Mouse (Mus musculus): ENCODE data around the gene Zmiz1.

Zmiz1 gene

DNA sequence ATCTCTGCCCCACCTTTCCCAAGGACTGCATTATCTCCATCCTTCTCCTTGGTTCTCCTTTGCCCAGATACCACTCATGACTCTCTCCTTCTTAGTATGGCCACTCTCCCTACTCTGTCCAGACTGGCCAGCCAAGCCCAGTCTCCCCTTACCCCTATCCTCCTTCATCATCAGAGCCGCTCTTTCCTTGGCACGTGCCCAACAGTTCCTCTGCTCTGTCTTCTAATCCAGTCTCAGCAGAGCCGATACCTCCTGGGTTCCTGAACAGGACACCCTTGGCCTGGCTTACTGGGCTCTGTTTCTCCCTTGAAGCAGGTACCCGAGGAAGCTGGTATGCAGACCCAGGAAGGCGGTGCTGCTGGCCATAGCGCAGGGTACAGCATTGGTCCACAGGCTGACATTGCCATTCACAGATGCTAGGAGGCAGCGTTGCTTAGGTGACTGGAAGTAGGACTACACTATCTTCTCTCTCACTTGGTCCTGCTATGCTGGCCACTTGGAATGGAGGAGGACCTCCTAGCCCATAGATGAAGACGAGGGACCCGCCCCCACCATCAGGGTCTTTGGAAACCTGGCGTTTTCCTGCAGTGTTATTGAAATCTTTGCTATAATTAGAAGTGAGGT, 80.6 kb downstream of the Zmiz1 start:
- DNase-seq, result no peak

DNA sequence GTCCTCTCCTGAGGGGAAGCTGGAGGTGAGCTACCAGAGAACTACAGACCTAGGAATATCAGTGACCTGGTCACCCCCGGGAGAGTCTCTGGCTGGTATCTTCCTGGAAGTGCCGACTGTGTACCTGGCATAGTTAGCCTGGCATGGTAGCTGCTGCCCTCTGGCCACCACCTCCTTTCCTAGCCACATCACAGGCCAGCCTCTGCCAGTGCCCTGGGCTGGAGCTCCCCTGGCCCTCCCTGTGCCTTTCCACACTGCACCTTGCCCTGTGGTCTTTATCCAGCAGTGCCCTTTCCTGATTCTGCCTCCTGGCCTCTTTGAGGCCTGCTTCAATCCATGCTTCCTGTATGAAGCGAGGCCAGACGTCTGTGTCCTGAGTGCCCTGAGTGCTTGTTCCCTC, 81.2 kb downstream of the Zmiz1 start:
- no peak for DNase-seq

DNA sequence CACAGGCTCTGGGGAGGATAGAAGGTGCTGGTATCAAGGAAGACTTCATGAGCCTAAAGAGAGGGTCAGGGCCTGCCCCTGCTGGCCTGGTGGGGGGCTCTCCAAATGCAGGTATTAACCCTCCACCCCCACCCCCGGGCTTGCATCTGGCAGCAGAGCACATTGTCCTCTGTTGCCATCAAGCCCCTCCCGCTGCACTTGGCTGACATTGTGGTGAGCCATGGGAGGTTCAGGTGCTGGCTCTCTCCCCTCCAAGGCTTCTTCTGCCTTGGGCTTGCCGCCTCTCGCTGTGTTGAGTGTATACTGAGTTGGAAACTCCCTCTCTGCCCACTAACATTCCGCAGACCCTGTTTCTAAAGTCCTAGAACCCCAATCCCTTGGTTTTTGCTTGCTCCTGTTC, 82.2 kb downstream of the Zmiz1 start:
- DNase-seq, result no peak

DNA sequence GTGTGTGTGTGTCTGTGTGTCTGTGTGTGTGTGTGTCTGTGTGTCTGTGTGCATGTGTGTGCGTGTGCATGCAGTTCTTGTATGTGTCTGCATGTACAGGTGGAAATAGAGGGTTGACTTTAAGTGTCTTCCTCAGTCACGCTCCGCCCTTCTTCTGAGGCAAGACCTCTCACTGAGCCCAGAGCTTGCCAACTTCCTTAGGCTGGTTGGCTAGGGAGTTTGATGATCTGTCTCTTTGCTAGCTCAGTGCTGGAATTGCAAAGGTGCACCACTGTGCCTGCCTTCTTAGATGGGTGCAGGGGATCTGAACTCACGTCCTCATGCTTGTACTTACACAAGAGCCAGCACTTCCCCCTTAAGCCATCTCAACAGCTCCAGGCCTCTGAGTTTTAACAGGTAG, 84.1 kb downstream of the Zmiz1 start:
- DNase-seq, result no peak

DNA sequence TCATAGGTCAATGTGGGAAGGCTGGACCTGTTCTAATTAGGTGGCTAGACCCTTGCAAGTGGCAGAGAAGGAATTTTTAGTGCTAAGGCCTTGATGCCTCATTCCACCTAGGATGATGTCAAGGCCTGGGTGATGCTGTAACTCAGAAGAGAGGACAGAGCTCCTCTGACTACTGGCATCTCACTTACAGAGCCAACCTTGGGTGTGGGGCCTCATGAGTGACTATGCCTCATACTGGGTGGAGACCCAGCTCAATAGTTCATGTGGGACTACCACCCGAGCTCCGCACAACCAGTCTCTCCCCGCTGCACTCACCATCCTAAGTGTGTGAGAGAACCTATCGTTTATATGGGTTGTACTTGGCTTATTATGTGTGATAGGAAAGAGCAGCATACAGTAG, 84.9 kb downstream of the Zmiz1 start:
- DNase-seq, result no peak

DNA sequence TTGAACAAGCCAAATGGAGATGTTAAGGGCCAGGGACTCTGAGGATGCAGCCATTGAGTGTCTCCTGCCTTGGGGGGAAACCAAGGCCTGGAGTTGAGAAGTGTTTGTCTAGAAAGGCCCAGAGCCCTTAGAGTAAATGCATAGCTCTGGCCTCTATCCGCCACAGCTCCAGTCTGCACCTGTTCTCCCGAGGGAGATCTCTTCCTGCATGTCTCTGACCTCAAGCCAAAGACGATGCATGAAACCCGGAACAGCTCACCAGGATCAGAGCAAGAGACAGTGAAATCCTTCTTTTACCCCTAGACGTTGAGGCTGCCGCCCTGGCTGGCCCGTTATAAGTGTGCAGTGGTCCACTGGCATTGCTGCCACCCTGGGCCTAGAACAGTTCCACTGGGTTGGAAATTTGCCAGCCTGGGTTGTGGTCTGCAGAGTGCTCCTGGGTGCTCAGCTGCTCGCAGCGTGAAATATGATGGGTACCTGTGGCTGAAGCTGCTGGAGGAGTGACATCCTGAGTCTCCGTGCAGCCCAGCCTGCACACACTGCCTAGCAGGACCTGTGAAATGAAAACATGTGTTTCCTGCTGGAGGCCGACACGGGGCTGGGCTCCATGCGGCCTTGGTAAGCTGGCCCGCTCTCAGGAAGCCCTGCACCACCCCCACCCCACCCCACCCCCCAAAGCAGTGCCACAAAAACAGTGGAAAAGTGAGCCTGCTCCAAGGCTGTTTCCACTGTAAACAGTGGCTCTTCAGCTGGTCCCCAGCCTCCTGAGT, 88.1 kb downstream of the Zmiz1 start:
- DNase-seq, result no peak

DNA sequence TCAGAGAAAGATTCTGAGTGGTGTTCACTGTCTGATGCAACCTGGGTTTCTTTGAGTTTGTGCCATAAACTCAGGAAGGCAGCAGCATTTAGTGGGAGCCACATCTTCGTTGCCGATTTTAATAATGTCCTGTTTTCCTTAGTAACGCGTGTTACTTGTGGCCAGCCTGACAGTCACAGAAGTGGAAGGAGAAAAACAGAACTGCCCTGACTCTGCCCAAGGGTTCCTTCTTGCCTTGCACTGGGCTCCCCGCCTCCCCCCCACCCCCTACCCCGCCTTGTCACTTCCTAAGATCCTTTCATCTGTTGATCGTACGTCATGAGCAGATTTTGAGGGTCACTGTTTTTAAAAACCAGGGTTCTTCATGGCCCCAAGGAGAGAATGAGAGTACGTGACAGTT, 88.9 kb downstream of the Zmiz1 start:
- no peak for DNase-seq

DNA sequence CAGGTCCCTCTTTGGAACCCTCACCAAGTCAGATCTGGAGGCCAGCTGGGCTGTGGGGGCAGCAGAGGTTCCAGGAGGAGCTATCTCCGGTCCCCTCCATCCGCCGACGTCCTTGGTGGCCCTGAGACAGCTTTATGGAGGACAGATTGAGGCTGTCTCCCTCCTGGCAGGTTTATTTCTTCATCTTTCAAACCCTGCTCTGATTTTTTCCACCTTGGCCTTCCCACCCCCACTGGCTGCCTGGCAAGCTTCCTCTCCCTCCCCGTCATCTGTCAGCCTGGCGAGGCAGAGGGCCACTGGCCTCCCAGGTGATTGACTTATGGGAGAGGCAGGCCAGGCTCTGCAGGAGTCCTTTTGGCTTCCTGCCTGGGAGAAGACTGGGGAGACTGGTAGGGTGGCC, 89.7 kb downstream of the Zmiz1 start:
- no peak for DNase-seq

DNA sequence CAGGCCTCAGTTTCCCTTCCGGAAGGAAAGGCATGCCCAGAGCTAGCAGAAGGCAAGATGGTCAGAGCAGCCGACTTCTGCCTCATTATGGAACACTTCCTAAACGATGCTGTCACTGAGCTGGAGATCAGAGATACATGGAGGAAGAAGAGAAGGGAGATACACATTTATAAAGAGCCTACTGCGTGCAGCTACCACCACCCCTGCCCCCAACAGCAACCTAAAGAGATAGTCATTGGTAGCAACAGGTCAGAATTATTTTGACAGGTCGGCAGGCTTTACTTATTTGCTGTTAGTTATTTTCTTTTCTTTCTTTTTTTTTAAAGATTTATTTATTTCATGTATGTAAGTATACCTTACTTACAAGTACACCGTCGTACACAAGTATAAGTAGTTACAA, 90.1 kb downstream of the Zmiz1 start:
- DNase-seq, result no peak

DNA sequence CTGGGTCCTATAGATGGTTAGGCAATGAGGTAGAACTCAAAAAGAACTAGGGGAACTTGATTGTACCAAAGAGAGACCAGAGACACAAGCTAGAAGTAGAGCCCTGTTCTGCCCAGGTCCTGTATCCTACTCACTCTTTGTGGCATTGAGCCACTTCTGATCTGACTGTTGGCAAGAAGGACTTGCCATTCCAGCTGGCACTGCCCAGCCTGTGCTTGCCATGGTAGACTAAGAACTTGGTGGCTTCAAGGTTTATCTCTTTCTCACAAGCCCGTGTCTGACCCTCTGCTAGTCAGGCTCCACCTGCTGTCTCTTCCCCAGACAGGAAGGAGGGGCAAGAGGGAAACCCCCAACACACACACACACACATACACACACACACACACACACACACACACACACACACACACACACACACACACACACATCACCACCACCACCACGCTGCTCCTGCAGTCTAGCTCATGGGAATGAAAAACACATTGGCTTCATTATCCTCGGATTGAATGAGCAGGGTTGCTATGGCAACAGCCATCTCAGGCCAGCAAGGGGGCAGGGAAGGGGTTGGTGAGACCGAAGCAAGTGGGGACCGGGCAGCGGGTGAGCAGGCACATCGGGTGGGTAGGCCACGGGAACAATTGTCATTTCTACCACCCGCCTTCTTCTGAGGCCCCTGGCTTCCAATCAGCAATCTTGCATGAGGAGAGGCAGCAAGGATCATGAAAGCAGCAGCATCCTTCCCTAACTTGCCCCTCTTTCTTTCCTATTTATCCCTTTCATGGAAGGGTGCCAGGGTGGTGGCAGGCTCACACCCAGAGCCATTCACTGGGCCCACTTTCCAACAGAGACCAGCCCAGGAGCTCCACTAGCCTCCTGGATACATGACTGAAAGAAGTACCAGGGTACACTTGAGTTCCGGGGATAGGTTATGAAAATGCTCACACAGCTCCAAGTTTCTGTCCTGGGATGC, 91.2 kb downstream of the Zmiz1 start:
- DNase-seq, result peak; percentile 74

DNA sequence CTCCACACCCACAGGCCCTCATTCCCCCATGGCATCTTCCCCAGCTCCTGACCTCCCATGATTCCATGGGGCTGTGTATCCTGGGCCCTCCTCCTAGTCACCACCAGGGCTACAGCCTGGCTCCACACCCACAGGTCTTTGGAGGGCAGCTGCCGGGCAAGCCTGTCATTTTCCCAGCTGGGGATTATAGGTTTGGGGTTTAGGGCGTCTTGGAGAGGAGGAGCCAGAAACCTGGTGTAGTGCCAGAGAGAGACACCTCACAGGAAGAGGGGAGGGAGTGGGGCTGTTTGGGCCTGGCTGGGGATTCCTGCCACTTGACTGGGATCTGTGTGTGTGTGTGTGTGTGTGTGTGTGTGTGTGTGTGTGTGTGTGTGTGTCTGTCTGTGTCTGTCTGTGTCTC, 92.7 kb downstream of the Zmiz1 start:
- DNase-seq, result no peak

DNA sequence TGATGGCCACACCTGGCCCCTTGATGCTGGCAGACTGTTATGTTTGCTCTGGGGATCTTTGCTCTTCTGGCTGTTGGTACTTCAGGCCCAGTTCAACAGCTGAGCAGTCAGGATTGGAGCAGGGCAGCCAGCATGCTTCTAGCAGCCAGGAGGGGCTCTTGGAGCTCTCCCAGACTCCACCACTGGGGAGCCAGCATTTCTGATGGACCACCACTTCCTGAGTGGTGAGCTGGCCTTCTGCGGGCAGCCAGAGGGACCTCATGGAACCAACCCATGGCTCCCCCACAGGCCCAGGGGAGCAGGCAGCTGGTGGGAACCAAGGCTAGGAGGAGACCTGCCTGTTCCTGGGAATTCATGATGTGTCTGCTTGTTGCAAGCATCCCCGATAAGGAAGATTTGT, 94.4 kb downstream of the Zmiz1 start:
- no peak for DNase-seq

DNA sequence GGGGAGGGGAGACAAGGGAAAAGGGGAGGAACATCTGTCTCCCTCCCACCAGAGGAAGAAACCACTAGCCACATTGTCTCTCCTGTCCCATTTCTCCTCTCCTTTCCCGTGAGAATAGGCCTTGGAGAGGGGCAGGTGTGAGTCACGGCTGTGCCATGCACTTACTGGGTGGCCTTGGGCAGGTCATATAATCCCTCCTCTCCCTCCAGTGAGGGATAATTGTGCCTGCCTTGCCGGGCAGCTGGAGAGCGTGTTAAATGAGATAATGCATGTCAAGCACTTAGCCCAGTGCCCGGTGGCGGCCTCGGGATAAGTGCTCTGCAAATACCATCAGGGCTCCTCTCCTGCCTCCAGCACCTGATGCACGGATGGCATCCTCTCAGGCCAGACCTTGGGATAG, 95.8 kb downstream of the Zmiz1 start:
- no peak for DNase-seq

DNA sequence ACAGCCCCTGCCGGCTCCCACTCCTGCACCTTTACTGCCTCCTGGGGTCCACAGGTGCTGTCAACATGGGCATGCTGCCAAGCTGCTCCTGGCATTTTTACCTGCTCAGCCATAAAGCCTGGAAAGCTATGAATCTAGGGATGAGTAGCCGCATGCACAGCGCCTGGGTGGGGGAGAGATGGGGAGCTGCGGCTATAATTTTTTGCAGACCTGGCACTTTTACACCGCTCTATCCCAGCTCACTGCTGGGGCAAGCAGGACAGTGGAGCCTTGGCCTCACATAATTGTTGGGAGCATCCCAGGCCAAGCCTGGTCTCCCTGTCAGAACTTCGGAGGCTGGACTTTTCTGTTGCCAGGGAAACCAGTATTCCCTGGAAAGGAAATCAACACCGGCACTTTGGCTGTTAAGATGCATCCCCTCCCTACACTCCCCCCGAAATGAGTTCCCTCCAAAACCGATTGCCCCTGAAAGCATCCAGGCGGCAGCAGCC, 96.4 kb downstream of the Zmiz1 start:
- DNase-seq, result no peak

DNA sequence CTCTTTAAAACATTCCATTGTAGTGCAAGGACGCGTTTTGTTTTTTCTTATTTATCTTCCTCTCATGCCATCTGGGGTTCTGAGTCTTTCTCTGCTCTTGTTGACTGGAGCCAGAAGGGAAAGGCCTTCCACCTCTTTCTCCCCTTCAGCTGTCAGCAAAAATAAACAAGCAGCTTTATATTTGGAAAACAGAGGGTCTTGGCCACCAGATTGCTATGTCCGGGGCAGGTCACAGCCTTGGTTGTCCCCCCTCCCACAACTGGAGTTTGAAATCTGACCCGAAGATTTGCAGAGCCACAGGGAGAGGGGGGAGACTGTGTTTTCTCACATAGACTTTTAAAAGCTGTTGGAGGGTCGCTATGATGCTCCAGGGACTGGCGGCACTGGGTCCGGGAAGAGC, 96.9 kb downstream of the Zmiz1 start:
- DNase-seq, result no peak

DNA sequence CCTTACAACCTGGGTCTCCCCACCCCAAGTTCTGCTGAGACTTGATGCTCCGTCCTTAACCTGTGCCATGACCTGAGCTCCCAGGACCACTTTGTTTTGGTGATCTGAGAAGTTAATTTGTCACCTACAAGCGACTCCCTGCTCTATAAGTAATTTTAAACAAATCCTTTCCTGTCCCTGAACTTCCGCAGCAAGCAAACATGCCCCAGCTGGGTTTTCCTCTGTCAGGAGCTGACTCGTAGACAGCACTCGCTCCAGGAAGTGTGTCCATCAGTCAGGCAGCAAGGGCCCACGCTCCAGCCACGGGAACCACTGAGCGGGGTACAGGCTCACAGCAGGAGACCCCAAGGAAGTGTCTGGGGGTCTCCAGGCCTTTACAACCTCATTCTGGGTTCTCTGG, 98.0 kb downstream of the Zmiz1 start:
- no peak for DNase-seq

DNA sequence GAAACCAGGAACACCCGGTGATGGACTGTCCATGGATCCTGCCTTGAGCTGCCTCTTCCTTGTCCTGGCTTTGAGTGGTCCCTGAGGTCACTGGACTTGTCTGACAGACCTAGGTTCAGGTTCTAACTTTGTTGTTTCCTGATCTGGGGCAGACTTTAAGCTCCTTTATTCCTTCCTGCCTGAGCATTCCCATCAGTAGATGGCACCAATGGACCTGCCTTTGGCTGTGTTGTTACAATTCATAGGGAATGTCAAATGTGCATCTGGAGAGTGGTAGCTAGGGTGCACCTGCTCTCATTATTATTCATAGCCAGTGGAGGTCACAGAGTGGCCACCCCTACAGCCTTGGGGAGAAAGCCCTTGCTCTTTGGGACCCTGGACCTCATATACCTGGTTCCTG, 99.5 kb downstream of the Zmiz1 start:
- DNase-seq, result no peak

DNA sequence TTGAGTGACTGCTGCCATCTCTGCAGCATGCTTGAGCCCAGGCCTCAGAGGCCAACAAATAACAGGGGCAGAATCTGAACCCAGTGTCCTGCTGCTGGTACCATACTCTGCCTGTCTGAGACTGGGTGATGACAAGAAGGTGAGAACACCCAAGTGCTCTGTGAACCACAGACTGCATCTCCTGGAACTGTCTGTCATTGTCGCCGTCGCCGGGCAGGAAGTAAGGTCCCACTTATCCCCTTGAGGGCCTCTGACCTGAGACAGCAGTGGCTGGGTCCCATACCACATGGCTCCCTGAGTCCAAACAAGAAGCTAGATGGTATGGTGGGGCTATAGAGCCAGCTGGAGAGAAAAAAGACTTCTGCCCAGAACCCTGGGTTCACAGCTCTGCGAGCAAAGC, 100.9 kb downstream of the Zmiz1 start:
- DNase-seq, result no peak

DNA sequence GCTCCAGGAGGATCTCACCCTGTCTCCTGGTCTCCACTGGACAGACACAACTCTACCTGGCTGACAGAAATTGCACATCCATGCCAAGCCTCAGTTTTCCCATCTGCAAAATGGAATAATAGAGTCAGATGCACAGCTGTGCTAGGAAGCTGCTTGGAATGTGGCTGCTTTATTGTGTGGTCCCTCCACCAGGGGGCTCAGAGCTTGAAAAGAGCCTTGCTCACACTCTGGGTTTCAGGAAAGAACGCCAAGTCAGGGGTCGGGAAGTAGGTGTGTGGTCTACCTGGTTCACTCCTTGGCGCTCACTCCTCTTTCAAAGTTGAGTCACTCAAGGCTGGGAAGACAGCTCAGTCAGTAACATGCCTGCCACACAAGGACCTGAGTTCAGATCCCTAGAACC, 101.9 kb downstream of the Zmiz1 start:
- DNase-seq, result no peak

DNA sequence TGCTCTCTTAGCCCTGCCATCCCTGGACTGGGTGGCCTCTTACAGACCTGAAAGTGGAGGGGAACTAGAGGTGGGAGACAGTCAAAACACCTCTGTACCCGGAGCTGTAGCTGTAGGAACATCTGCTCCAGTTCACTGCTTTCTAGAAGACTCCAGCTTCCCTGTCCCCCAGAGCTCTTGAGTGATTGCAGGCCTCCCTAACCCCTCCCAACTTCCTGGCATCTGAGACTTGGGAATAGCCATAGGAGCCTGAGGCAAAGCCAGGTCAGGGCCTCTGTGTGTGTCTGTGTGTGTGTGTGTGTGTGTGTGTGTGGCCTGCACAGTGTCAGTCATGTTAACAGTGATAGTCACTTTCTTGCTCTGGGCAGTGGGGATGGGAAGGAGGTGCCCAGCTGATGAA, 102.7 kb downstream of the Zmiz1 start:
- DNase-seq, result no peak

DNA sequence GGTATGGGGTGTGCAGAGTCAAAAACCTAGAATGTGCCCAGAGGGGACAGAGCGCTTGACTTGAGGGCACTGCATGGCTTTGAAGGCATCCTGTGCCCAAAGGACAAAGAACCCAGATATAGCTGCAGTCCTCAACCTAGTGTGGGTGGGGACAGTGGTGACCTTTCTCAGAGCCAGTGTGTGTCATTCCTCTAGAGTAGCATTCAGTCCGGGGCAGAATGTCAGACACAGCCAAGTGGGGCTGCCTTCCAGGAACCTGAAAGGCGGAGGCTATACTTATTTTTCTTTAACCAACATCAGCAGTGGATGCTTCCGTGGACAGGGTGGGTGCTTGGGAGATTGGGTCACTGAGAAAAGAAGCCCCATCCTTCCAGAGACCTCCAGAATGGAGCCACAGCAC, 103.5 kb downstream of the Zmiz1 start:
- no peak for DNase-seq

DNA sequence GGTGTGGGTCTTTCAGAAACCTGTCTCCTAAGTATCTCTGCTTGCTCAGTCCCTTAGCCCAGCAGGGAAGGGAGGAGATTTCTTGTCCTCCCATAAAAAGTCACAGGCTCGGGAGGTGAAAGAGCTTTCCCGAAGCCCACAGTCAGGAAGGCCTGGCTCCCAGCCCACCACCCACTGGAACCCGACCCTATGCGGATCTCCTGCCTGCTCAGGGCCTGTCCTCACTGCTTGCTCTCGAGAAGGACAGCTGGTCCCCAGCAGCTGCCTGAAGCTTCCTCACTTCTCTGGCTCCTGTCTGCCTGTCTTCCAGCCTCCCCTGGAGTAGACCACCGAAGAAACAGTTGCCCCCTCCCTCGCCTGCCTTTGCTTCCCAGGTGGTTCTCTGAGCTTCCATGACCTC, 103.9 kb downstream of the Zmiz1 start:
- no peak for DNase-seq

DNA sequence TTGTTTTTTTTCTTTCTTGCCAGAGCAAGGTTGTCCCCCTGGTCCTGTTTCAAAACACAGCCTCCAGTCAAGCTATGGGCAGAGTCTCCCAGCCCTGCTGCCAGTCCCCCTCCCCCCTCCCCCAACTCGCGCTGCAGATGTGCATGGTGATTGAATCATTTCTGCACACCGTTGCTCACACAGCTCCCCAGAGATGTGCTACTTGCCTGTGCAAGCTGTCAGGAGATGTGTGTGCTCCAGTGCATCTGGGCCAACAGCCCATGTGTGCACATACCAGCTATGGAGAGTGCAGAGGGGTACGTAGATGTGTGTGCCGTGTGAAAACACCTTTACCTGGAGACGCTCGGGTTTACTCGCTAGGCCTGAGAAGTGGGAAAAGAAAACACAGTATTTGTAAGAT, 105.6 kb downstream of the Zmiz1 start:
- DNase-seq, result no peak
